Mouse (Mus musculus) testis, adult 2 months (tissue): ENCODE measurements at regions not wholly inside any gene's neighbourhood (a gene's known extent, or its start where the extent isn't known, plus 50 kb on each side); places are given as distances from the start of the nearest gene placed in this dataset.

Experiments used
- CTCF ChIP-seq: fragments of 200-500 bp; IDR thresholded peaks from 2 replicates; pipeline ENCODE4 v1.5.1; 2012; ENCODE audit warnings: low read depth, mild to moderate bottlenecking, inconsistent platforms, low read length, moderate library complexity; ENCODE audit not compliant: control insufficient read depth, insufficient read depth, insufficient replicate concordance
- POLR2A ChIP-seq: fragments of 200-500 bp; IDR thresholded peaks from 2 replicates; pipeline ENCODE4 v1.6.1; 2012; ENCODE audit warnings: low read depth, mild to moderate bottlenecking, inconsistent platforms, low read length, moderate library complexity; ENCODE audit not compliant: control insufficient read depth

DNA sequence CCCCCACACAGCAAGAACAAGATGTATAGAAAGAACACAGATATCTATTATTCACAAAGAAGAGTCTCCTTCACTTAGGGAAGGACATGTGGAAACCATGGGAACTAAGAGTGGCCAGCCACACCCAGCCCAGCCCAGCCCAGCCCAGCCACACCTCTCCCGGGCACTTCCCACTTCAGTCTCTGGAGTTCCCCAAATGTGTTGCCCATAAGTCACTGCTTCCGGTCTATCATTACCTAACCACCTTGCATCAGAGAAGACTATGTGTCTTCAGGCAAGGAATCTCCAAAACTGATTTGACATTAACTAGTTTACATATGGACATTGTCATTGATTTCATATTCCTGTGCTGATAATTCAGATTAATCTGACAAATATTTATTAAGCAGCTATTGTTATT, 147.6 kb downstream of the Nfkbiz start:
- no peak for TF ChIP-seq POLR2A
- no peak for TF ChIP-seq CTCF
